Mouse (Mus musculus) inflammation-experienced regulatory T-cells, adult 6 months (primary cell): ENCODE results near the gene Olfr104-ps. TPM values are rescaled to one million over a fixed set of nuclear protein-coding genes. Genes with fewer than 3 reads are reported as not detected.

ENCODE experiments used
- ATAC-seq: one replicate; pipeline ENCODE4 v1.8.0; 2017
- polyA plus RNA-seq, 3 experiments: library from polyadenylated mRNA; unstranded; fragments of 100-300 nt; shearing (Covaris generic); gene quantifications; one replicate each; pipeline ENCODE4 v1.2.1; 2017

The Olfr104-ps gene
- not detected for polyA plus RNA-seq

DNA sequence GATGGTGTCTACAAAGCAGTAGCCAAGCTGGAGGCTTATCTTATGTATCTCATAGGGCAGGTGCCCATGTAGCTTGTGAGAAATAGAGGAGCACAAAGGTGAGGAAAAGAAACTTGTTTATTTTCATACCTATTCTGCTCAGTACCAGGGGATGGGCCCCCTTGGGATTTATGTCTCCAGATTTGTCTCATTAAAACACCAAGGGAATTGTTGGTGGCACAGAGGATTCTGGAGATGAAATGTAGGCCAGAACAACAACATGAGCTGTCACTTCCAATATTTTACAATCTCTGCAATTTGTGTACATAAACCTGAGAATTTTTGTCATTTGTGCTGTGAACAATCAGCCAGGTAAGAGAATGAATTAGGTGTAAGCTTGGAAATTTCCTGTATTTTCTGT lies at the start of gene Olfr104-ps:
Gene Olfr104-ps (plus strand): TSS at position 301 of the 400 bp plus-strand sequence.
- no peak for ATAC-seq

DNA sequence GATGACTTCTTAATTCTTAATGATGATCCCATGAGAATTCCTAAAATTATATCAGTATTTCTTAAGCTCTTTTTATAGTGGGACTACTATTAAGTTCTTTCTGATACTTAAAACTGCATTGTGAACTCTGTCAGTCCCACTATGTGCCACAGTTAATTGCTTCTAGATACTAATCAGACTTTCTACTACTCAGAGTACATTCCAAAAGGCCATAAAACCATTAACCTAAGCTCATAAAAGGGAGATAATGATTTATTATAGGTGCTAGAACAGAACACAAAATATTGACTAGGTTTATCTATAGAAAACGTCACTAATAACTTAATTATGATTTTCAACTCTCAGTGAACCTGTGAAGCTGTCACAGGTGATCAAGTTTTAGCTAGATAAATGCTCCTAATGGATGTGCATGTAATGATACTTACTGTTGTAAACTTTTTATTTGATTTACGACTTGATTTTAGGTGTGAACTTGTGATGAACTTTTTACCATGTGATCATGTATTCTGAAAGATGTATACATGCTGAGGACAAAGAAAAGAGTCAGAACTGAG lies 49.2 kb upstream of the Olfr104-ps start:
- ATAC-seq = no peak

DNA sequence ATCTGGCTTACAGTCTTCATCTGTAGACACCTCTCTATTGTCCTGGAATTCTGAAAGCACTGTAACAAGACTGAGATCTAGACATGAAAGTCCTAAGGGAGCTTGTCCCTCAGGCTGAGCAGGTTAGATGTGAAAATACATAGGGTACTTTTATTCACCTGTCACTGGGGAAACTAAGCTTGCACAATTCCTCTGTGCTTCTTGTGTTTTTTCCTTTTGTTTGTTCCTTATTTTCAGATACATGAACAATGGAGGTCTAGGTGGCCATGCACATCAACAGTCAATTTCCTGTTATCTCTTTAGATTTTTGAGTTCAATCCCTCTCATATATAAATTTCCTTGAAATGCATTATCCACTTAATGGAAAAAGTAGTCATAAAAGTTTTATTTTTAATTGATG lies 42.4 kb upstream of the Olfr104-ps start, which contains the start of gene Olfr102:
Gene Olfr102 (minus strand): TSS at position 101 of the 400 bp plus-strand sequence.
- ATAC-seq = no peak

DNA sequence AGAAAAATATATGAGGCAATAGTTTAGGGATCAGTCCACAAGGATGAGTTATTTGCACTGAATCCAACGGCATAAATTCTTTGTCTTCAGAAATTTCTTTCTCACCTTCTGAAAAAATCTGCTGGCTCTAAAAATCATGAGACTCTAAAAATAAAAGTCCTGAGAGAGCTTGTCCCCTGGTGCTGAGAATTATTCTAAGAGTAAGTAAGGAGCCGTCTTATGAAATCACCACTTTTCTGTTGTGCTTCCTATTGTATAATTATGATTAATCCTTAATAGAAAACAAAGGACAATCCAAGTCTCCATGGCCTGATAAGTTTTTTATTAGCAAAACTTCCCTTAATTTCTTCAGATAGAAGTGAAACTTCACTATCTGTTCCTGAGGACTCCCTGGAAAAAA lies 19.8 kb upstream of the Olfr104-ps start, which contains the start of gene Olfr103:
Gene Olfr103 (minus strand): TSS at position 101 of the 400 bp plus-strand sequence.
- ATAC-seq = no peak

DNA sequence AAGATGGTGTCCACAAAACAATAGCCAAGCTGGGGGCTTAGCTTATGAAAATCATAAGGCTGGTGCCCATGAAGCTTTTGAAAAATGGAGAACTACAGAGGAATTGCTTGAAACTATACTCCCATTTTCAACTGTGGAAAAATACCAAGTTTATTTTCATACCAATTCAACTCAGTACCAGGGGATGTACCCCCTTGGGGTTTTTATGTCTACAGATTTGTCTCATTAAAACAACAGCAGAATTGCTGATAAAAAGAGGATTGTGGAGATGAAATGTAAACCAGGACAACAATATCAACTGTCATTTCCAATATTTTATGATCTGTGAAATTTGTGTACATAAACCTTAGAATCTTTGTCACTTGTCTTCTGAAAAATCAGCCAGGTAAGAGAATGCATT lies 19.4 kb downstream of the Olfr104-ps start, which contains the start of gene Olfr105-ps:
Gene Olfr105-ps (plus strand): TSS at position 301 of the 400 bp plus-strand sequence.
- no peak for ATAC-seq

DNA sequence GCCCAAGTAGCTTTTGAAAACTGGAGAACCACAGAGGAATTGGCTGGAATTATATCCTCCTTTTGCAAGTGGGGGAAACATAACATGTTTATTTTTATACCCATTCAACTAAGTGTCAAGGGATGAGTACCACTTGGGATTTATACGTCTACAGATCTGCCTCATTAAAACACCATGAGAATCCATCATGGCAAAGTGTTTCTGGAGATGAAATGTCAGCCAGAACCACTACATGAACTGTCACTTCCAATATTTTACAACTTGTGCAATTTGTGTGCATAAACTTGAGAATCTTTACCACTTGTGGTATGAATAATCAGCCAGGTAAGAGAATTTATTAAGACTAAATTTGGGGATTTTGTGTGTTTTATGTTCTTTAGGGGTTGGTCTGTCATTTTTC lies 30.7 kb downstream of the Olfr104-ps start, which contains the start of gene Olfr106-ps:
Gene Olfr106-ps (plus strand): TSS at position 301 of the 400 bp plus-strand sequence.
- ATAC-seq = no peak

DNA sequence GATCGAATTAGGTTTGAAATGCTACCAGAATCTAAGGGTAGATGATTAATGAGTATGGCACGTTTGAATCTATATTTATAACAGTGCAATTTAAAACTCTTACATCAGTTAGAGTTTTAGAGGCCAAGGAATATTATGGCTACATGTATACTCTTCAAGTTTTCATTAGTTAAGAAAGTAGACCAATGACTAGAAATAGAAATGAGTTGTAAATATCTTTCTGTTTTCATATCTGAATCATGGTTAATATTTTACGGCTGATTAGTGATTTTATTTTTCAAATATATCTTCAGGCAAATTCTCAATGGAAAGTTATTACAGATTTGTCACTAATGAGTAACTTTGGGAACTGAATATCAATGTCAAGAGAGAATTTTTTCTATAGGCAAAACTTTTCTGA lies 39.5 kb downstream of the Olfr104-ps start, which contains the start of gene Olfr107:
Gene Olfr107 (plus strand): TSS at position 301 of the 400 bp plus-strand sequence.
- no peak for ATAC-seq

DNA sequence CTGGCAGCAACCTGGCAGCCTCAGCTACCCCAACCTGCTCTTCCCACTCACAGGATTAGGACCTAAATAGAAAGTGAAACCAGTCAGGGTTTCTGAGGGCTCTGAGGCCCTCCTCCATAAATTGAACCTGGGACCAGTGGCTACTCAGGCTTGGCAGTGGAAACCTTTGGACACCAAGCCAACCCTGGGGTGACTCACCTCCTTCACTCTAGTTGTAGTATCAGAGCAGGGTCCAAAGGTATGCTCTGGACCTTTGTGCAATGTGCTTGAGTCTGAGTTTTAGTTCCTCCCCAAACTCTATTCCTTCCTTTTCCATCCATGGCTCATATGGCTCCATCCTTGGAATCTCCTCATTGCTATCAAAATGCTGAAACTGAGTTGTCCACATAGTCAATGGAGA lies 54.0 kb downstream of the Olfr104-ps start:
- no peak for ATAC-seq

Other genes with a start within 250 kb of the Olfr104-ps start
- gene Olfr92, start 239.5 kb upstream of the Olfr104-ps start, polyA plus RNA-seq = not detected
- gene Olfr93, start 198.1 kb upstream of the Olfr104-ps start, polyA plus RNA-seq = not detected
- gene Ubd, start 165.7 kb upstream of the Olfr104-ps start, polyA plus RNA-seq = 1 to 10 TPM in 1 of 3 experiments, under 1 TPM in 1, not detected in 1; 0.62 to 1.6 TPM
- gene Olfr94, start 158.6 kb upstream of the Olfr104-ps start, polyA plus RNA-seq = not detected
- gene Olfr95, start 146.5 kb upstream of the Olfr104-ps start, polyA plus RNA-seq = not detected
- gene Olfr96, start 139.4 kb upstream of the Olfr104-ps start, polyA plus RNA-seq = not detected
- not detected for gene Olfr97, start 122.3 kb upstream of the Olfr104-ps start, polyA plus RNA-seq
- 1 to 10 TPM in 1 of 3 experiments, under 1 TPM in 2; 0.78 to 5.2 (median 0.99) TPM for gene Olfr98, start 95.8 kb upstream of the Olfr104-ps start, polyA plus RNA-seq
- gene H2-M3, start 89.4 kb upstream of the Olfr104-ps start, polyA plus RNA-seq = 100 to 1,000 TPM; 125 to 156 (median 125) TPM
- gene Olfr99, start 76.1 kb upstream of the Olfr104-ps start, polyA plus RNA-seq = 1 to 10 TPM; 2.7 to 7.2 (median 5.0) TPM
- gene Olfr101, start 55.3 kb upstream of the Olfr104-ps start, polyA plus RNA-seq = under 1 TPM in 2 of 3 experiments, not detected in 1; 0.13 to 0.45 TPM
- under 1 TPM in 2 of 3 experiments, not detected in 1; 0.13 to 0.20 TPM for gene Olfr102, start 42.5 kb upstream of the Olfr104-ps start, polyA plus RNA-seq
- gene Olfr103, start 19.9 kb upstream of the Olfr104-ps start, polyA plus RNA-seq = not detected
- gene Olfr105-ps, start 19.5 kb downstream of the Olfr104-ps start, polyA plus RNA-seq = not detected
- not detected for gene Olfr106-ps, start 30.8 kb downstream of the Olfr104-ps start, polyA plus RNA-seq
- under 1 TPM in 1 of 3 experiments, not detected in 2; 0.17 TPM for gene Olfr107, start 39.6 kb downstream of the Olfr104-ps start, polyA plus RNA-seq
- not detected for gene Olfr108, start 85.9 kb downstream of the Olfr104-ps start, polyA plus RNA-seq
- not detected for gene Olfr109, start 99.3 kb downstream of the Olfr104-ps start, polyA plus RNA-seq
- gene H2-M2, start 124.0 kb downstream of the Olfr104-ps start, polyA plus RNA-seq = under 1 TPM in 2 of 3 experiments, not detected in 1; 0.38 to 0.47 TPM
- gene Olfr110, start 132.9 kb downstream of the Olfr104-ps start, polyA plus RNA-seq = not detected
- not detected for gene Olfr111, start 148.4 kb downstream of the Olfr104-ps start, polyA plus RNA-seq
- not detected for gene Olfr112, start 209.9 kb downstream of the Olfr104-ps start, polyA plus RNA-seq
- not detected for gene Olfr113, start 218.1 kb downstream of the Olfr104-ps start, polyA plus RNA-seq
- not detected for gene Olfr114, start 233.2 kb downstream of the Olfr104-ps start, polyA plus RNA-seq